Mouse (Mus musculus): ENCODE measurements around the gene Kcnk12. TPM values are rescaled to one million over a fixed set of nuclear protein-coding genes. Genes with fewer than 3 reads are reported as not detected.

Gene Kcnk12
- polyA plus RNA-seq, 1 experiment from 2014 or later: 0.09 TPM

DNA sequence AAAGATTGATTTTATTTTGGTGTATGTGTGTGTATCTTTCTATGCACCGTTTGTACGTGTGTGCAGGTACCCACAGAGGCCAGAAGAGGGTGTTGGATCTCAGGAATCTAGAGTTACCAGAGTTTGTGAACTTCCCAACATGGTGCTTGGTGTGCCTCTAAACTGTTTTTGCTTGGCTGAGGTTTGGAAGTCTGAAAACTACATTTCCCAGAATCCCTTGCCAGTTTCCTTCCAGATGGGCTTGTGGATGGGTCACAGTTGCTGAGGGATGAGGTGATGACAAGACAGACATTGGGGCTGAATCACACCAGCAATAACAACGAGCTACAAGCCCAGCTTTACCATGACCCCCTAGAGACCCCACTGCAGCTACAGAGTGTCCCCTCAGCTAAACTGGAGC, 60.6 kb downstream of the Kcnk12 start:
- WGBS: 83% methylated on average over 3 of the region's 3 CpGs
- H3K27me3 ChIP-seq: no peaks in the 10 kb centered on the region
- peaks cover 6% of the 10 kb centered on the region for H3K4me1 ChIP-seq
- no peaks in the 10 kb centered on the region for H3K9me3 ChIP-seq
- no peaks in the 10 kb centered on the region for H3K36me3 ChIP-seq (replicated peaks)
- H3K4me2 ChIP-seq: no peak overlapping the region
- H3K9ac ChIP-seq: no peak overlapping the region
- no peak overlapping the region for H3K4me3 ChIP-seq (replicated peaks)
- H3K27ac ChIP-seq: no peak overlapping the region
- no peak for ATAC-seq (ENCODE audit: low FRiP score)

DNA sequence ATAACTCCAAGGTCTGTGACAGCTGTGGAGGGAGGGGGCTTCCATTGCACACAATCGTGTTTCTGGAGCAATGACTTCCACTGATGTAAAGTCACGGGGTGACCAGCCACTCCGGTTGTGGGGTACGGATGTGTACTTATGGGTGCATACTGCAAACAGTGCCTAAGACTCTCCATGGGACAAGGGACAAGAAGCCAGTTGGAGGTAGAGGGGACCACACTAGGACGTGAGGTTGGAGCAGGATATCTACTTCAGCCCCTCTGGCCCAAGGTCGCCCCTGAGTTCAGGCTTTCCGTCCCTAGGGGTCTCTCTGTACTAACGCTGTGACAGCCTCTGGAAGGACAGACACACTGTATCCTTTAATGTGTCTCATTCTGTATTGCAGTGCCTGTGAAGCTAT, 63.3 kb downstream of the Kcnk12 start:
- Histone ChIP-seq H3K4me2 (no peak overlapping the region), H3K27me3 (no peaks in the 10 kb centered on the region), H3K9me3 (no peaks in the 10 kb centered on the region), H3K4me1 (no peaks in the 10 kb centered on the region), H3K9ac (no peak overlapping the region), H3K4me3 (replicated peaks) (no peak overlapping the region), H3K27ac (no peak overlapping the region), H3K36me3 (replicated peaks) (no peaks in the 10 kb centered on the region)
- ATAC-seq (ENCODE audit: low FRiP score): no peak
- 89% methylated on average over 8 of the region's 8 CpGs for WGBS

DNA sequence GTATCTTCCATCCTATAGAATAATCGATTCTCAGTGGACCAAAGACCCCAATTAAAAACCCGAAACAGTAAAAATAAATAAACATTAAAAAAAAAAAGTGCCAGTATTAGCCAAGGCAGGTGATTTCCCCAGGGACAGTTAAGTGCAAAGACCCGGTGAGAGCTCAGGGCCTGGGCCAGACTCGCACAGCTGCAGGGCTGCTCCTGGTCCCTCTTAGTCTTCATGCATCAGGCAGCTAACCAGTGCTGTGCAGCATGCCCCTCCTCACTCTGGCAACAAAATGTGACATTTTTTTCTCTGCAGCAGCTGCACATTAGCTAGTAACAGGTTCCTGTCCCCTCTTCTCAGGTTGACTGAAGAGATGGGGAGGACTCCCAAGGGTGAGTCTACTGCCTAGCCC, 65.8 kb downstream of the Kcnk12 start:
- ATAC-seq (ENCODE audit: low FRiP score): no peak
- no peak overlapping the region for H3K27ac ChIP-seq
- H3K9me3 ChIP-seq: no peaks in the 10 kb centered on the region
- no peak overlapping the region for H3K4me3 ChIP-seq (replicated peaks)
- H3K27me3 ChIP-seq: no peaks in the 10 kb centered on the region
- 88% methylated on average over 4 of the region's 4 CpGs for WGBS
- peaks cover 5% of the 10 kb centered on the region; the same call in 1 of the 2 replicates for H3K36me3 ChIP-seq (replicated peaks)
- H3K9ac ChIP-seq: no peak overlapping the region
- H3K4me1 ChIP-seq: no peaks in the 10 kb centered on the region
- no peak overlapping the region for H3K4me2 ChIP-seq

- Histone ChIP-seq H3K4me3 (replicated peaks) (no peak overlapping the region), H3K9ac (no peak overlapping the region)
- 95% methylated on average over 12 of the region's 12 CpGs for WGBS
Measured at GRCm38 (mm10) chr17:87726489-87727356, 71.1 kb downstream of the Kcnk12 start.

GRCm38 (mm10) chr17:87724727-87725126, 73.1 kb downstream of the Kcnk12 start:
- 83% methylated on average over 7 of the region's 7 CpGs for WGBS
- Histone ChIP-seq H3K27me3 (no peaks in the 10 kb centered on the region), H3K36me3 (replicated peaks) (peaks cover 68% of the 10 kb centered on the region), H3K4me2 (no peak overlapping the region), H3K27ac (no peak overlapping the region), H3K9me3 (no peaks in the 10 kb centered on the region), H3K4me3 (replicated peaks) (no peak overlapping the region), H3K4me1 (no peaks in the 10 kb centered on the region), H3K9ac (no peak overlapping the region)
- ATAC-seq (ENCODE audit: low FRiP score): no peak

More at GRCm38 (mm10) chr17:87726489-87727356, 71.1 kb downstream of the Kcnk12 start:
- Histone ChIP-seq H3K4me1 (no peaks in the 10 kb centered on the region), H3K27ac (no peak overlapping the region), H3K4me2 (no peak overlapping the region), H3K27me3 (no peaks in the 10 kb centered on the region), H3K36me3 (replicated peaks) (peaks cover 53% of the 10 kb centered on the region), H3K9me3 (no peaks in the 10 kb centered on the region)
- ATAC-seq (ENCODE audit: low FRiP score): no peak

DNA sequence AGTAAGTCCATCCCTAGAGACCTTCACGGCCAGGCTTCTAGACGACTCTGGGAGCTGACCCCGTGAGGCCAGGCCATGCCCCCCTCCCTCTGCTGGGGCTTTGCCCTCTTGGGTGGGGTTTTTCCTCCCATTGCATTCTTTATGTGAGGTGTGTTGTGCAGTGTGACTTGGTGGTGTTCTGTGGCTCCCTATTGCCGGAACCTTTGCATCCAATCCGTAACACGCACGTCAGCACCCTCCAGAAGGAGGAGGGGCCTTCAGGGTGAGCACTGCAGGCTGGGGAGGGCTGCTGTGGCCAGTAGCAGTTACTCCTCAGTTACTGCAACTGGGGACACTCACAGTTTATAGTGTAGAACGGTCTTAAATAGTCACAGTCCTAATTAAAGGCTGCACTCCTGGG, 97.7 kb downstream of the Kcnk12 start:
- H3K4me1 ChIP-seq: peaks cover 7% of the 10 kb centered on the region; the same call in 1 of the 2 replicates
- H3K9ac ChIP-seq: no peak overlapping the region
- H3K36me3 ChIP-seq (replicated peaks): peaks cover 61% of the 10 kb centered on the region
- no peak overlapping the region for H3K4me2 ChIP-seq
- H3K9me3 ChIP-seq: no peaks in the 10 kb centered on the region
- no peak overlapping the region for H3K4me3 ChIP-seq (replicated peaks)
- 88% methylated on average over 8 of the region's 8 CpGs for WGBS
- no peak for ATAC-seq (ENCODE audit: low FRiP score)
- H3K27ac ChIP-seq: no peak overlapping the region
- no peaks in the 10 kb centered on the region for H3K27me3 ChIP-seq

DNA sequence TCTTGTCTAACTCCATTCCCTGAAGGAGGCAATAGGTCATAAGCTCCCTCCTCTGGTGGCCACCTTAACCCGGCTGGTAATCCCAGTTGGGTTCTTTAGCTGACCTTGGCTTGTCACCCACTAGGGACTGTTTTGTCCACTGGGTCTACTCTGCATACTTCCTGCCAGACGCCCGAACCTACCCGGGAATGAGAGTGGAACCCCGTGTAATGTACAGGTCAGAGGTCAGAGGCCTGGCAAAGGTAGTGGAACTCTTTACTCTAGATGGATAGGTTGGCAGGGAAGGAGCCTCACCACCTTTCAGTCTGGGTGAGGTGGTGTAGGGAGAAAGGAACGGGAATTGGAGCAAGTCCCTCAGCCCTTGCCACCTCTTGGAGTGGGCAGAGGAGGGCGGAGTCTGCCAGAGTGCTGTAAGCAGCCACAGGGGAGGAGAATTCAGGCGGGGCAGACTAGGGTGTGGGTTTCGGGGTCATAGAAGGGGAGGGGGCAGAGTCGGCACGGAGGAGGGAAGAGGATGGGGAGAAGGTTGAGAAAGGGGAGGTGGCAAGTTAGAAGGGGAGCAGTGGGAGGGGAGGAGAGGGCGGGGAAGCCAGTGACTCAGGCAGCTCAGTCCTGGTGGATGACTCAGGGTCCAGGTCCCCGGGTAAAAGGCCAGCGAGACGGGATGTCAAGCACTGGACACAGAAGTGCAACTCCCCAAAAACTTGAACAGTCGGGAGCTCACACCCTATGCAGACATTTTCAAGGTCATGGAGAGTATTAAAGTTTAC, 98.6 kb downstream of the Kcnk12 start:
- WGBS: 86% methylated on average over 15 of the region's 16 CpGs
- ATAC-seq (ENCODE audit: low FRiP score): 0 out of 2 replicates have a peak, but pooled peaks have one; percentile 14
- Histone ChIP-seq H3K4me1 (peaks cover 7% of the 10 kb centered on the region; the same call in 1 of the 2 replicates), H3K4me2 (no peak overlapping the region), H3K9ac (no peak overlapping the region), H3K27me3 (no peaks in the 10 kb centered on the region), H3K36me3 (replicated peaks) (peaks cover 62% of the 10 kb centered on the region), H3K9me3 (no peaks in the 10 kb centered on the region), H3K27ac (no peak overlapping the region), H3K4me3 (replicated peaks) (no peak overlapping the region)

DNA sequence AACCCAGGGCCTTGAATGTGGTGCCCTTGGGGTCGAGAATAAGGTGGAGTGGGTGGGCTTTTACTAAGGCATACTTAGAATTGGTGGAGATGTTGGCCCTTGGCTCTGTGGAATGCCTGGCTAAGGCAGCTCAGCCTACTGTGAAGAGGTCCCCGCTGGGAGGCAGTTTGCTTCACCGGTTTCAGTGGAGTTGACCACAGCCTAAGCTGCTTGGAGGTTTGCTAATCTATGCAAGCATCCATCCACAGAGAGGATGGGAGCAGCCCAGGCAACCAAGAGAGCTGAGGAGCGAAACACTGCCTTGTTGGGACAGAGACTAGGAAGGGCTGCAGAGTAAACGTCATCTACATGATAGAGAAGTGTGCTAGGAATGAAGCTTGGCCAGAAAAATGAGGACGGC, 101.0 kb downstream of the Kcnk12 start:
- peaks cover 60% of the 10 kb centered on the region for H3K36me3 ChIP-seq (replicated peaks)
- H3K4me3 ChIP-seq (replicated peaks): no peak overlapping the region
- no peak overlapping the region for H3K9ac ChIP-seq
- ATAC-seq (ENCODE audit: low FRiP score): no peak
- no peaks in the 10 kb centered on the region for H3K27me3 ChIP-seq
- peaks cover 7% of the 10 kb centered on the region; the same call in 1 of the 2 replicates for H3K4me1 ChIP-seq
- H3K9me3 ChIP-seq: no peaks in the 10 kb centered on the region
- H3K4me2 ChIP-seq: no peak overlapping the region
- 85% methylated on average over 6 of the region's 6 CpGs for WGBS
- H3K27ac ChIP-seq: no peak overlapping the region

DNA sequence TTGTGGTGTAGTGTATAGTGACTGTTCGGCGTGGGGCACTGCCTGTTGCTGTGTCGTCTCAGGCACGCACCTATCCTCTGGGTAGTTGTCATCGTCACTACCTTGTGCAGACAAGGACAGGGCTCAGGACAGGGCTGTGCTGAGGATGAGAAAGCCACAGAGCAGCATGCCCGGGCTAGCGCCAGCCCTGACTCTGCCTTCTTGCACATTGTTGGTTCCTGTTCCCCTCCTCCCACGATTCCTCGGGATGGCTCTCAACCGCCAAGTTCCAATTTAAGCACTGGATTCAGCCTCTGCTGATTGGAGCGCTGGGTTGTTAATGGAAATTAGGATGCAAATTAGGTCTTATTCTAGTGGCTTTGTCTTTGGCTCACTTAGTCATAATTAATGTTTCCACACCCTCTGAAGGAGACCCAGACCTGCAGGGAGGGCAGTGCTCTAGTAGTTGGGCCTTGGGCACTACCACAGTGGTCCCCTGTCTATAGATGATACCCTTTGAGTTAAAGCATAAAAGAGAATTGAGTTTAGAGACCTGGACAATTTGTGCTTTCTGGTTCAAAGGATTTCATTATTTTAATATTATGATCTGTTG, 101.8 kb downstream of the Kcnk12 start:
- peak overlapping the region; percentile 50; the same call in 1 of the 2 replicates for H3K27ac ChIP-seq
- H3K4me2 ChIP-seq: no peak overlapping the region
- H3K4me3 ChIP-seq (replicated peaks): no peak overlapping the region
- H3K9me3 ChIP-seq: no peaks in the 10 kb centered on the region
- WGBS: 85% methylated on average over 11 of the region's 11 CpGs
- peaks cover 7% of the 10 kb centered on the region; the same call in 1 of the 2 replicates for H3K4me1 ChIP-seq
- H3K9ac ChIP-seq: no peak overlapping the region
- peak; percentile 55; the same call in 1 of the 2 replicates for ATAC-seq (ENCODE audit: low FRiP score)
- H3K27me3 ChIP-seq: no peaks in the 10 kb centered on the region
- peaks cover 62% of the 10 kb centered on the region for H3K36me3 ChIP-seq (replicated peaks)

Other genes with a start within 250 kb of the Kcnk12 start
- gene Epcam, start 162.0 kb downstream of the Kcnk12 start, polyA plus RNA-seq (2016; fragmentation: Nextera tagmentation; extraction: Ambion mirVana): 20.5 and 25.8 TPM in 2 replicates
- 116 and 125 TPM in 2 replicates for gene Msh2, start 125.7 kb downstream of the Kcnk12 start, polyA plus RNA-seq (2016; fragmentation: Nextera tagmentation; extraction: Ambion mirVana)
- not detected in 2 replicates for gene Rpl36-ps4, start 123.0 kb upstream of the Kcnk12 start, polyA plus RNA-seq (2016; fragmentation: Nextera tagmentation; extraction: Ambion mirVana)
- gene Msh6, start 177.1 kb upstream of the Kcnk12 start, polyA plus RNA-seq (2016; fragmentation: Nextera tagmentation; extraction: Ambion mirVana): 84.7 and 85.5 TPM in 2 replicates

All from forebrain, embryonic 12.5 days (tissue).